Mouse (Mus musculus) telencephalon, adult 2 months (tissue): ENCODE data around the gene Nhej1.

ENCODE experiments used
- DNase-seq: peaks from one replicate; pipeline ENCODE4 v3.0.0-alpha.2; 2011; ENCODE audit warnings: low read depth, low spot score

The Nhej1 gene

DNA sequence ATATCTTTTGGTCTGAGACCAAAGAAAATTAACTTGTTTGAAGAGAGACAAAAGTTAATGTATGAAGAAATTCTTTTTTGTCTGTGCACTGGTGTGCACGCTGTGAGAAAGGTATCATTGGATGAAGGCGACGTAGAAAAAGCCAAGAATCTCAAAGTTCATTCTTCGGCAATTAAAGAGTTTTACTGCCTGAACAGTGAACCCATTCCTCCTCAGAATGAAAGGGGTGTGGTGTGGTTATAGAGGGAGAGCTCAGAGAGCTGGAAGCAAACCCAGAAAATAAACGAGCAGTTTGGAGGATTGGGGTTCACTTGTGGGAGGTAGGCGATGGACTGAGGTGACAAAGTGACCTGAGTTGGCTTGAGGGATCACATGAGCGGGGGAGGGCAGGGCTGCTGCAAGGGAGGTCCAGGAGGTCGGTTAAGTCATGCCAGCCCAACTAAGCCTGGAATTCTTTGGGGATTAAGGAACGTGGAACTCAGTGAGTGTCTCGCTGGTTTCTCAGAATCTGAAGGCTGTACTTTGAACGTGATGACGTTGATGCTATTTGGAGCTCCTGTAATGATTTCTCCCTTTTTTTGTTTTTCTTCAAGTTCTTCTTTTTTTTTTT, 188.7 kb downstream of the Nhej1 start:
- DNase-seq = no peak

DNA sequence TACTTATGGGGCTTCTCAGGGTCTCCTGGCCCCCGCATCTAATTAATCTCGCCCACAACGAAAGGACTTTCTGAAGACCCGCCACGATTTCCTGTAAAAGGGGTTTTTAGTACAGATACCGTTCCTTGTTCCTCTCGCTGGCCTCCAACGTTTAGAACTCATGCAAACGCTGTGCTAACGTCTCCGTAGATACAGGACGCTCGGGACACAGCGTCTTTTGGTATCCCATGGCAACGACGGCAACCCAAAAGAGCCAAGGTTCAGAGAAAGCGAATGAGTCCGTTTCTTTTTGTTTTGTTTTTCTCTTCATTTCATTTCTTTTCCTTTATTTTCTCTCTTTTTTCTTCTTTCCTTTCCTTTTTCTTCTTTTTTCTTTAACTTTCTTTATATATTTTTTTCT, 189.6 kb downstream of the Nhej1 start, which contains the start of gene Cfap65:
Gene Cfap65, minus strand, starts transcription at position 198 of the 400 bp plus-strand sequence.
- DNase-seq = peak; percentile 83

DNA sequence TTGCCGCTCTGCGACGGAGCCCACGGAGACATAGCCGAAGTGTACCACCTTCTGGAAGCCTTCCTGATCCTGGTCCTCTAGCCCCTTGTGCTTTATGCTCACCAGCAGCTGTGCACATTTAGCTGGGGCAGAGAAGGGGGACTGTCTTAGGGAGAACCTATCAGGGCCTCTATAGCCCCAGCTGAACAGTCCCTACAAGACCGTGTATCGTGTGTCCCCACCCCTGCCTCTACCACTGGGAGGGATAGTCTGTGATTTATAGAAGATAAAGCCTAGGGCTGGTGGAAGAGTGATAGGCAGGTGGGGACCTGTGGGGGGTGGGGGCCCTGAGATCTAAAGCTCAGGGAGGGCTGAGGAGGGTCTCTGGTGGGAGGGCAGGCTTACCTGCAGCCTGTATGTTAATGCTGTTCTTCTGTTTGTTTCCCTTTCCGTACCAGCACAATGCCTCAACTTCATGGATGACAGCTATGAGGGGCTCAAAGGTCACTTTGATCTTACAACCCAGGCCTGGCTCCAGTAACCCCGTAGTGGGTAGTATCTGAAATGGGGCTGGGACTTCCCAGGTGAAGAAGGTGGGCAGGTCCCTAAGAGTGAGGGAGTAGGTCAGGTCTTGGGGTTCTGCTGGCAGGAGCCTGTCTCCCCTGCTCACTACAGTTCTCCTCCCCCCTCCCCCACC, 197.2 kb downstream of the Nhej1 start:
- no peak for DNase-seq

DNA sequence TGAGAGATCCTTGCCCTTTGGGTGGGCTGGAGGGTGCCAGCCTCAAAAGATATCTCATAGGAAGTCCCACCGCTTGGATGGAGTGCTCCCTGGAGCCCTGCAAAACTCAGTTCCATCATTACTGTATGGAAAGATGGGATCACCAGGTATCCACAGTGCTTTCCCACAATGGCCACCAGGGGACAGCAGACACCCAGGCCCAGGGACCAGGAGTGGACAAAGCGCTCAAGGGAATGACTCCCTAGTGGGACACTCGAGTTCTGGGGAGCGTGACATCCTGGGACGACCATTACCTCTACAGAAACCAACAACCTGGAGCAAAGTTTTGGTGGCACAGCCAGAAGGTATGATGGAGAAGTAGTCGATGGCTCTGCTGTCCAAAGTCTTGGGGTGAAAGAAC, 198.3 kb downstream of the Nhej1 start:
- no peak for DNase-seq

DNA sequence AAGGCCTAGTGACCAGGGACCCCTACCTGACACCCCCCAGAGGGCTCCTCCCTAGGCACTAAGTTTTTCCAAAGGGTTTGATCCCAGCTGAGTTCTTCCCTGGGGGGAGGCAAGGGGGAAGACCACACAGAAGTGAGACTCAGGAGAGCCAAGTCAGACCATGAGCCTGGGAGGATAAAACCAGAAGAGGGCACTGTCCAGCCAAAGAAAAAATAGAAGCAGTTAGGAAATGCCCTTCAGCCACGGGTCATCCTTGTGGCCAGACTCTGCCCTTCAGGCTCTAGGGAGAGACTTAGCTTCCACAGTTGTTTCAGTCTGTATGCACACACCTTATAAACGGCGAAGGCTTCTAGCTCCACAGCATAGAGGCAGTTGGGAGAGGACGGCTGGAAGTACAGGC, 200.5 kb downstream of the Nhej1 start:
- no peak for DNase-seq
